Mouse (Mus musculus) ES-E14 (cell line): ENCODE measurements around the gene Pidd1.

ENCODE experiments used
- CHD2 ChIP-seq: IDR thresholded peaks from 2 replicates; pipeline ENCODE4 v1.6.1; 2014; ENCODE audit warnings: mild to moderate bottlenecking, low read depth, low read length, inconsistent platforms
- MAFK ChIP-seq: IDR thresholded peaks from 2 replicates; pipeline ENCODE4 v1.6.1; 2014; ENCODE audit warnings: mild to moderate bottlenecking, low read depth, low read length, inconsistent platforms; ENCODE audit not compliant: insufficient read depth
- ZC3H11A ChIP-seq: IDR thresholded peaks from 2 replicates; pipeline ENCODE4 v1.6.1; 2012; ENCODE audit warnings: low read depth, mild to moderate bottlenecking, inconsistent platforms, low read length, borderline replicate concordance
- ZNF384 ChIP-seq: IDR thresholded peaks from 2 replicates; pipeline ENCODE4 v1.6.1; 2012; ENCODE audit warnings: low read depth, low read length, inconsistent platforms

DNA sequence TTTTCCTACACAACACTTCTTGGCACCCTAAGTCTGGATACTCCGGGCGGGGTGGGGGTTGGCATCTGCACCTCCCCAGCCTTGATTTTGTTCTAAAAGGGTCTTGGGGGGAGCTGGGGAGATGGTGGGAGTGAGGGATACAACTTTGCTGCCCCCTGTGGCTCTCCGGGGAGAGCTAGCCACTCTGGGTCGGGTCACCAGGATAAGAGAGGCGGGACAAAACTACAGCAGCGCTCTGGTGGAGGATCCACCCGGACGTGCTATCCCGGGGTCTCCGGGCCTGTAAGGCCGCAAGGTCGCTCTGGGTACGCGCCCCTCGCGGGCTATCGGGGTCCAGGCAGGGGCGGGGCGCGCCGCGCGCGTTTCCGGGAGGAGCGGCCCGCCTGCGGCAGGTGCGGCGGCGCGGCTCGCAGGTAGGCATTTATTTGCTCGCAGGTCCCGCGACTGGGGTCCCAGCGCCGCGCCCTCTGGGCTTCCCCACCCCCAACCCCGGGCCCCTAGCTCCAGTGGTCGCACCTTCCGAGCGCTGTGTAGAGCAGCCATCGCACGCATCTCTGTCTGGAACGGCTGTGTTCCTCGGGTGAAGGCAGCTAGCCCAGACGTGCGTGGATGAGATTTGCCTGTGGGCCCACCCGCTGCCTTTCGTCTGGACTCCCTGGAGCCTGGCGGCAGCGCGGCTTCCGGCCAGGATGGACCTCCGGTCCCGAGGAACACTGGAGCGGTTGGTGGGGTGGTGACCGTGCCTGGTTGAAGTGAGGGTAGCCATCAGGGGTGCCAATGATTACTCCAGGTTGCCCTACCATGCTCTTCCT is 17.9 kb upstream of the Pidd1 start:
- TF ChIP-seq CHD2 (no peak), ZNF384 (no peak), MAFK (no peak), ZC3H11A (no peak)
